Mouse (Mus musculus) MEL (cell line): ENCODE data around the gene Pgap1.

Source experiments
- CTCF ChIP-seq, 3 experiments: IDR thresholded peaks in 2 of 3; conservative IDR thresholded peaks in 1 of 3; 2 replicates each; pipeline ENCODE4 v1.5.1; 2011 to 2012; ENCODE audit warnings: low read length in 3 of 3, low read depth in 2 of 3, mild to moderate bottlenecking in 2 of 3, improper control_type of control experiment in 1 of 3, inconsistent platforms in 1 of 3, mixed read lengths in 1 of 3, moderate library complexity in 1 of 3; ENCODE audit not compliant: control insufficient read depth in 1 of 3, insufficient read depth in 1 of 3, poor library complexity in 1 of 3, severe bottlenecking in 1 of 3
- ELF1 ChIP-seq: IDR thresholded peaks from 2 replicates; pipeline ENCODE4 v1.6.1; 2014; ENCODE audit warnings: low read depth, mild to moderate bottlenecking, inconsistent platforms, low read length, improper control_type of control experiment, moderate library complexity
- EP300 ChIP-seq, 2 experiments: IDR thresholded peaks; 2 replicates each; pipeline ENCODE4 v1.6.1; 2011; ENCODE audit warnings: improper control_type of control experiment in 2 of 2, low read length in 2 of 2, low read depth in 1 of 2, mild to moderate bottlenecking in 1 of 2
- GABPA ChIP-seq: IDR thresholded peaks from 2 replicates; pipeline ENCODE4 v1.6.1; 2012; ENCODE audit warnings: low read depth, mild to moderate bottlenecking, inconsistent platforms, low read length, improper control_type of control experiment, moderate library complexity
- KAT2A ChIP-seq: conservative IDR thresholded peaks from 2 replicates; pipeline ENCODE4 v1.6.1; 2012; ENCODE audit warnings: low read depth, low read length, improper control_type of control experiment, inconsistent platforms
- MAFK ChIP-seq: IDR thresholded peaks from 2 replicates; pipeline ENCODE4 v1.6.1; 2011; ENCODE audit warnings: low read depth, mild to moderate bottlenecking, low read length, improper control_type of control experiment, borderline replicate concordance
- MAX ChIP-seq: IDR thresholded peaks from 2 replicates; pipeline ENCODE4 v1.6.1; 2011; ENCODE audit warnings: low read length, improper control_type of control experiment
- NELFE ChIP-seq: IDR thresholded peaks from 2 replicates; pipeline ENCODE4 v1.6.1; 2011; ENCODE audit warnings: low read depth, low read length, improper control_type of control experiment
- NRF1 ChIP-seq: IDR thresholded peaks from 2 replicates; pipeline ENCODE4 v1.6.1; 2014; ENCODE audit warnings: low read depth, mild to moderate bottlenecking, inconsistent platforms, low read length, improper control_type of control experiment, moderate library complexity; ENCODE audit not compliant: poor library complexity, insufficient read depth, severe bottlenecking
- POLR2A ChIP-seq, 2 experiments: IDR thresholded peaks; 2 replicates each; pipeline ENCODE4 v1.6.1; 2011 to 2012; ENCODE audit warnings: low read length in 2 of 2, mild to moderate bottlenecking in 2 of 2, control low read depth in 1 of 2, improper control_type of control experiment in 1 of 2, low read depth in 1 of 2, moderate library complexity in 1 of 2; ENCODE audit not compliant: control insufficient read depth in 1 of 2, insufficient read depth in 1 of 2, poor library complexity in 1 of 2
- POLR2AphosphoS5 ChIP-seq: IDR thresholded peaks from 2 replicates; pipeline ENCODE4 v1.6.1; 2012; ENCODE audit warnings: low read depth, borderline replicate concordance, mild to moderate bottlenecking, inconsistent platforms, low read length, moderate library complexity, mixed read lengths
- ZC3H11A ChIP-seq: IDR thresholded peaks from 2 replicates; pipeline ENCODE4 v1.6.1; 2012; ENCODE audit warnings: low read depth, mild to moderate bottlenecking, inconsistent platforms, low read length, improper control_type of control experiment

GRCm38 (mm10) chr1:54584588-54585277, 27.2 kb upstream of the Pgap1 start:
- no peak for TF ChIP-seq MAX
- TF ChIP-seq NELFE: no peak
- no peak for TF ChIP-seq CTCF (IDR thresholded peaks at IDR 0.05 in 2 of 3, conservative IDR thresholded peaks at IDR 0.05 in 1 of 3; ENCODE audit: control insufficient read depth in 1 of 3, insufficient read depth in 1 of 3, low read depth in 2 of 3, low read length in 3 of 3, poor library complexity in 1 of 3, severe bottlenecking in 1 of 3)
- TF ChIP-seq NRF1: no peak
- TF ChIP-seq KAT2A: no peak
- TF ChIP-seq POLR2A (IDR thresholded peaks at IDR 0.05; ENCODE audit: control insufficient read depth in 1 of 2, insufficient read depth in 1 of 2, low read depth in 1 of 2, low read length in 2 of 2, poor library complexity in 1 of 2): no peak
- TF ChIP-seq ZC3H11A: no peak
- TF ChIP-seq MAFK: no peak
- TF ChIP-seq POLR2AphosphoS5: no peak
- TF ChIP-seq EP300 (IDR thresholded peaks at IDR 0.05; ENCODE audit: low read depth in 1 of 2, low read length in 2 of 2): no peak
- no peak for TF ChIP-seq ELF1
- no peak for TF ChIP-seq GABPA
